Mouse (Mus musculus) lung, embryonic 14.5 days (tissue): ENCODE results near the gene Wdr63. TPM values are rescaled to one million over a fixed set of nuclear protein-coding genes. Genes with fewer than 3 reads are reported as not detected.

Source experiments
- ATAC-seq: fragments of 200-750 bp; cut with Nextera tagmentation; 2 replicates; pipeline ENCODE4 v1.8.0; 2017; ENCODE audit warnings: mild to moderate bottlenecking, moderate TSS enrichment, moderate library complexity; ENCODE audit not compliant: insufficient read depth
- DNase-seq: peaks from one replicate; pipeline ENCODE4 v3.0.0-alpha.2; 2015
- H3K27ac ChIP-seq: fragments of 300-500 bp; sonication (generic); 2 replicates; pipeline ENCODE4 v1.5.1; 2014; ENCODE audit warnings: low read depth, mild to moderate bottlenecking, moderate library complexity
- H3K27me3 ChIP-seq: fragments of 300-500 bp; sonication (generic); 2 replicates; pipeline ENCODE4 v1.6.1; 2014; ENCODE audit warnings: low read length, control low read depth; ENCODE audit not compliant: insufficient read depth
- H3K36me3 ChIP-seq: fragments of 300-500 bp; sonication (generic); 2 replicates; pipeline ENCODE4 v1.6.1; 2014; ENCODE audit warnings: control low read depth; ENCODE audit not compliant: insufficient read depth
- H3K4me1 ChIP-seq: fragments of 300-500 bp; sonication (generic); 2 replicates; pipeline ENCODE4 v1.6.1; 2014; ENCODE audit warnings: antibody characterized with exemption, control low read depth; ENCODE audit not compliant: insufficient read depth
- H3K4me2 ChIP-seq: fragments of 300-500 bp; sonication (generic); 2 replicates; pipeline ENCODE4 v1.6.1; 2014; ENCODE audit warnings: mild to moderate bottlenecking
- H3K4me3 ChIP-seq: fragments of 300-500 bp; sonication (generic); 2 replicates; pipeline ENCODE4 v1.5.1; 2014; ENCODE audit warnings: low read depth, low read length
- H3K9ac ChIP-seq: fragments of 300-500 bp; sonication (generic); 2 replicates; pipeline ENCODE4 v1.6.1; 2014
- H3K9me3 ChIP-seq: fragments of 300-500 bp; sonication (generic); 2 replicates; pipeline ENCODE4 v1.6.1; 2016; ENCODE audit warnings: low read depth, low read length, control low read depth
- CTCF ChIP-seq: IDR thresholded peaks from 2 replicates; pipeline ENCODE4 v1.5.1; 2016; ENCODE audit warnings: antibody characterized with exemption, low read depth
- WGBS: fragments of 180-500 bp; shearing (Covaris S2); extraction: QIAGEN DNeasy Blood & Tissue Kit; methylation state at CpG from one replicate; pipeline ENCODE4 v1.1.7; 2014; 5-methylcytosine and 5-hydroxymethylcytosine counted together
- polyA plus RNA-seq: library from polyadenylated mRNA; unstranded; fragments of >200 nt; fragmentation: Nextera tagmentation; extraction: Ambion mirVana; gene quantifications from 2 replicates; pipeline ENCODE4 v1.2.1, GENCODE M21; 2014

Gene Wdr63
- polyA plus RNA-seq, 1 experiment from 2014 or later, result not detected

DNA sequence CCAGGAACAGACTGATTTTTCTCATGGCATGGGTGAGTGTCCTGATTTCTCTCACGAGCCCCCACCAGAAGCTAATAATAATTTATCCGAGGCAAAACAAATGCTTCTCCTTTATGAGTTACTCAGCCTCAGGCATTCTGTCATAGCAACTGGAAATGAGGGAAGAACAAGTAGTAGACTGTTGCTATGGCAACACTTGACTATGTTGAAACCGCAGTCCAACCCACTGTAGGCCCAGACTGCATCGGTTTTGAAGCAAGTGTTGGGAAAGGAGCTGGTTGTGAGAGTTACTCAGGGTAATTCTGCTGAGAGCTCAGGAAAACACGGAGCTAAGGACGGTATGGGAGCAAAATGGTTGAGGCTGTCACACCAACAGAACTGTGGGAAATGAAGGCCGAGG, 34.6 kb upstream of the Wdr63 start:
- Histone ChIP-seq H3K4me3 (no peak overlapping the region), H3K9me3 (no peaks in the 10 kb centered on the region), H3K4me2 (no peak overlapping the region), H3K27me3 (no peaks in the 10 kb centered on the region), H3K27ac (no peak overlapping the region), H3K4me1 (no peaks in the 10 kb centered on the region), H3K36me3 (no peaks in the 10 kb centered on the region), H3K9ac (no peak overlapping the region)
- DNase-seq, result no peak
- 89% methylated on average over 7 of the region's 7 CpGs for WGBS
- TF ChIP-seq CTCF, result no peak
- no peak for ATAC-seq

DNA sequence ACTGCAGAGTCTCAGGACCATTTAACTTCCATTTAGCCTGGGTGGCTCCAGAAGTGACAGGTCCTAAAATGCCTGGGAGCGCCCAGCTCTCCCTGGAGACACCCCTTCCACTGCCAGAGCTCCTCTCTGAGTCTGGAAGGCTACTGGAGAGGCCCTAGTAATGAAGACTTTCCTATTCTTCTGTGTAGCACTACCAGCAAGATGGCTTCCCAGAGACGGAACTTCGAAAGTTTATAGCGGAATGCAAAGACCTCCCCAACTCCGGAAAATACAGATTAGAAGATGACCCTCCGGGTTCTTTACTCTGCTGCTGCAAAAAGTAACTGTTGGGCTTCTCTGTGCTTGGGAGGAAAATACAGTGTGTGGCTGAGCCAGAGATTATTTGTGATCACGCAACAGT, 32.3 kb upstream of the Wdr63 start:
- no peak for TF ChIP-seq CTCF

DNA sequence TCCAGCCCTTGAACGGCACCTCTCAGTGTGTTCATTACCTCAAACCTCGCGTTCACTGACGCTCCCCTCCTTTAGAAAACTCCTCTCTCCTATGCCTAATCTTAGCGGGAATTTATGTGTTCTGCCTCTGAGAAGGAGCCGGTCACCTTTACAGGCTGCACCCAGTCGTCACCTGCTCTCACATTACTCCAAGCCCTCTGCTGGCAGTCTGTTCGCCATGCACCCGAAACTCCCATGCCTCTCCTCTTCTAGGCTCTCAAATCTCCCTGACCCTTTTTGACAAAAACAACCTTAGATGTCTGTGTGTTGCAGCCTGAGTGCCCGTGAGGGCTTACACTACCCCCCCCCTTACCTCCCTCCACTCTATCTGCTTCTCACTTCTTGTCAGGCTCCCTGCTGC, 28.5 kb upstream of the Wdr63 start:
- no peak overlapping the region for H3K27ac ChIP-seq

More for the DNA sequence above, 32.3 kb upstream of the Wdr63 start:
- Histone ChIP-seq H3K27me3 (no peaks in the 10 kb centered on the region), H3K4me2 (no peak overlapping the region), H3K36me3 (no peaks in the 10 kb centered on the region), H3K27ac (no peak overlapping the region), H3K9me3 (no peaks in the 10 kb centered on the region), H3K4me1 (no peaks in the 10 kb centered on the region), H3K9ac (no peak overlapping the region), H3K4me3 (no peak overlapping the region)
- WGBS, result 88% methylated on average over 7 of the region's 7 CpGs
- ATAC-seq (no peak), DNase-seq (no peak)

DNA sequence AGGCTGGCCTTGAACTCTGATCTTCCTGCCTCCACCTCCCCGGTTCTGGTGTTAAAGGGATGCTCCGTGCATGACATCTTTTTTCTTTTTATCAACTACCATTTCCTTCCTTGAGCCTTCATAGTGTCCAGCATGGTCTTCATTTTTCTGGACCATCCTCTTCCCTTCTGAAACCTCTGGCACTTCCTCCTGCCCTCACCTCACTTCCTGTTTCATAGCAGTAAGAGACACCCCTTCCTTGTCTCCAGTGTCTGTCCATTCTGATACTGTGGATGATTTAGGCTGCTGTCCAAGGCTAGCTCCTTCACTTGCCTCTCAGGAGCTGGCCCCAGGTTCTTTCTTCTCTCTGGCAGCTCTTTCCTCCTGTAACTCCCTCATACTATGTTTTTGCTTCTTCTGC, 27.5 kb upstream of the Wdr63 start:
- no peak overlapping the region for H3K9ac ChIP-seq
- H3K9me3 ChIP-seq, result no peaks in the 10 kb centered on the region
- H3K4me1 ChIP-seq, result no peaks in the 10 kb centered on the region
- WGBS, result 90% methylated on average over 2 of the region's 2 CpGs
- no peaks in the 10 kb centered on the region for H3K27me3 ChIP-seq
- TF ChIP-seq CTCF, result no peak
- H3K36me3 ChIP-seq, result no peaks in the 10 kb centered on the region
- H3K27ac ChIP-seq, result no peak overlapping the region
- H3K4me3 ChIP-seq, result no peak overlapping the region
- ATAC-seq (no peak), DNase-seq (no peak)
- H3K4me2 ChIP-seq, result no peak overlapping the region

More for the DNA sequence above, 28.5 kb upstream of the Wdr63 start:
- H3K4me3 ChIP-seq, result no peak overlapping the region
- DNase-seq, result peak; percentile 30
- H3K36me3 ChIP-seq, result no peaks in the 10 kb centered on the region
- no peaks in the 10 kb centered on the region for H3K4me1 ChIP-seq
- WGBS, result 23% methylated on average over 10 of the region's 10 CpGs
- H3K27me3 ChIP-seq, result no peaks in the 10 kb centered on the region
- TF ChIP-seq CTCF, result peak; percentile 64
- no peak overlapping the region for H3K4me2 ChIP-seq
- ATAC-seq, result no peak
- H3K9ac ChIP-seq, result no peak overlapping the region
- no peaks in the 10 kb centered on the region for H3K9me3 ChIP-seq

DNA sequence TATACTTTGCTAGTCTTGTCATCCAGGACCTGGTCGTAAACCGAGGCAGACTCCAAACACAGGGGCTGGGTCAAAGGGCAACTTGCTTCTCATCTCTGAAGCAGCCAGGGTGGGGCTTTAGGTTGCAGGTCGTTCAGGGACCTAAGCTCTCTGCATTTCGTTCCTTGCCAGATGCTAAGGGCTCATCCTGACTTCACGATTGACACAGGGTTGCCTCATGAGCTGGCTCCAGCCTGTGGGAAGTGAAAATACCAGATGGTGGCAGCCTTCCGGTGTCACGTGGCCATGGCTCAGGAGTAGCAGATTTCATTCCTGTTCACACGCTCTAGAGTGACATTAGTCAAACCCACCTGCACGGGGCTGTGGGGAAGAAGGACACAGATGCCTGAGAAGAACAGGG, 26.9 kb upstream of the Wdr63 start:
- no peak for TF ChIP-seq CTCF
- WGBS, result 73% methylated on average over 9 of the region's 9 CpGs
- H3K4me2 ChIP-seq, result no peak overlapping the region

DNA sequence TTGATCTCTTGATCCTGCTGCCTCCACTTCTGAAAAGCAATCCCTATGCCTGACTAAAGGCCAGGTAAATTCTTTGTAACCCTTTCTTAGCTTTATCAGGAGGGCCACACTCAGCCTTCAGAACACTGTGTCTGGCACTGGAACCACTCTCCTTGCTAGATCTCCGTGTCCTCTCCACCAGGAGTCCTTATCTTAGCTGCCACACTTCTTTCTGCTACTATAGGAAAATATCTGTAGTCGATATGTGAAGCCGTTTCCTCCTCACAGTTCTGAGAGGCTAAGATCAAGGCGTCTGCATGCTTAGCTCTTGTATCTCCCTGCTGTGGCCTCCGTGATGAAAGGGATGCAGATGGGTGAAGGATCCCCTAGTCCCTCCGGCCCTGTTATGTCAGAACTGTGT, 19.3 kb upstream of the Wdr63 start:
- no peak for TF ChIP-seq CTCF
- no peaks in the 10 kb centered on the region for H3K4me1 ChIP-seq
- WGBS, result 38% methylated on average over 6 of the region's 6 CpGs
- no peak overlapping the region for H3K4me2 ChIP-seq
- H3K27me3 ChIP-seq, result no peaks in the 10 kb centered on the region
- H3K9ac ChIP-seq, result no peak overlapping the region
- H3K27ac ChIP-seq, result no peak overlapping the region
- no peaks in the 10 kb centered on the region for H3K36me3 ChIP-seq
- DNase-seq (no peak), ATAC-seq (no peak)
- H3K9me3 ChIP-seq, result no peaks in the 10 kb centered on the region
- H3K4me3 ChIP-seq, result no peak overlapping the region

More for the DNA sequence above, 26.9 kb upstream of the Wdr63 start:
- ATAC-seq (no peak), DNase-seq (no peak)
- Histone ChIP-seq H3K4me1 (no peaks in the 10 kb centered on the region), H3K27me3 (no peaks in the 10 kb centered on the region), H3K9ac (no peak overlapping the region), H3K27ac (no peak overlapping the region), H3K36me3 (no peaks in the 10 kb centered on the region), H3K4me3 (no peak overlapping the region), H3K9me3 (no peaks in the 10 kb centered on the region)

DNA sequence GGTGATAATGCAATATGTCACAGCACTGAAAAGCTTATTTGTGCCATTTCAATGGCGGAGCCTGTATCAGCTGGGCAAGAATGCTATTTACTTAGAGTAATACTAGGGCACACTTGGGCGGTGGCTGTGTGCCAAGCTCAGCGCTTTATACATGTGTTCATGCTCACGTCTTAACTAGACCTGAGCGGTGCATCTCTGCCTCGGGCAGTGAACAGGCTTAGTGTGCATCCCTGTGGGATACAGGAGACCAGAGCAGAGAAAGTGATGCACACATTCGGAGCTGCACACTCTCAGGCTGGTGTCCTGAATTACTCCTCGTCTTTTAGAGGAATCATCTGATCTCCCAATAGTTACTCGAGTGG, 15.5 kb upstream of the Wdr63 start:
- Histone ChIP-seq H3K36me3 (no peaks in the 10 kb centered on the region), H3K4me2 (no peak overlapping the region), H3K27me3 (no peaks in the 10 kb centered on the region; the same call in 1 of the 2 replicates), H3K9ac (no peak overlapping the region), H3K4me1 (no peaks in the 10 kb centered on the region), H3K27ac (no peak overlapping the region), H3K4me3 (no peak overlapping the region), H3K9me3 (no peaks in the 10 kb centered on the region)
- TF ChIP-seq CTCF, result no peak
- peak; percentile 56 for DNase-seq
- ATAC-seq, result peak; percentile 58; the same call in 1 of the 2 replicates
- WGBS, result 61% methylated on average over 9 of the region's 9 CpGs

DNA sequence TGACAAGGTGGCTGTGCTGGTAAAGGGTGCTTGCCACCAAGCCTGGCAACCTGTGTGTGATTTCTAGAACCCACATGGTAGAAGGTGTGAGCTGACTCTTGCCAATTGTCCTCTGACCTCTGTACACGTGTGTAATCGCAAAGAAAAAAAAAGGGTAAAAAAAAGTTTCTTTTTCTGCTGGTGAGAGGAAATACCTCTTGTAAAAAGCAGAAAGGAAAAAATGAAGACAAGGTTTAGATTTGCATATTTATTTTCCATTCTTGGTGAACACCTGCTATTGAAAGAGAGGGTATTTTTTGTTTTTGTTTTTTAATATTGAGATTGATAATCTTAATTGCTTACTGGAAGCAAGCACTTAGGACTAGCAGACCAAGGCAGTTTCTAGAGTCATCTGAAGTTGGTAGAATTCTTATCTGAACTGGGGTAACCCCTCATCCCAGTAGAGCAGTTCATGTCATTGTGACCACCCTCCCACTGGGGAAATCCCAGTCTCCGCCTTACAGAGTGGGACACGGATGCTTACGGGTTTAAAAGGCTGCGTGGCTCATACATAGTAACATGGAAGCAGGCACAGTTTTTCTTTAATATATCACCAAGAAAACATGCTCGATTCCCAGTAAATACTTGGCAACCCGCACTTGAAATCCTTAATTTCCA, 15.0 kb upstream of the Wdr63 start:
- Histone ChIP-seq H3K4me3 (no peak overlapping the region), H3K9ac (no peak overlapping the region), H3K36me3 (no peaks in the 10 kb centered on the region), H3K9me3 (no peaks in the 10 kb centered on the region), H3K27ac (no peak overlapping the region), H3K4me2 (no peak overlapping the region), H3K4me1 (no peaks in the 10 kb centered on the region), H3K27me3 (peaks cover 3% of the 10 kb centered on the region; the same call in 1 of the 2 replicates)
- ATAC-seq (no peak), DNase-seq (no peak)
- WGBS, result 65% methylated on average over 8 of the region's 8 CpGs
- TF ChIP-seq CTCF, result no peak
